Mouse (Mus musculus): ENCODE results near the gene Rwdd4a. TPM values are rescaled to one million over a fixed set of nuclear protein-coding genes. Genes with fewer than 3 reads are reported as not detected.
A peak's percentile ranks its signal among the peaks of the same experiment; 100 is the strongest.

Gene Rwdd4a
- polyA plus RNA-seq, 1 experiment from 2014 or later = 43.8 TPM

DNA sequence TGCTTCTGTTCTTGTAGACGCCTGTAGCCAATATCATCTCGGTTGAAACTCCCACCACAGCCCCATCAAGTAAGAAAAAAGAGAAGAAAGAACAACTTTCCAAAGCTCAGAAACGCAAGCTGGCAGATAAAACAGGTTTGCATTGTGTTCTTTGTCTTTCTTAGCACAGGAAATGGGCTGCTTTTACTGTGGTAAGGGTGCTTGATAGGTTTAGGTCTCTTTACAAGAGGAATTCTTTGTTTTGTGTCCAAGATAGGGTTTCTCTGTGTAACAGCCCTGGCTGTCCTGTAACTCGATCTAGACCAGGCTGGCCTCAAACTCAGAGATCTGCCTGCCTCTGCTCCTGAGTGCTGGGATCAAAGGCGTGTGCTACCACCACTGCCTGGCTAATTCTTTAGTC, 10.6 kb downstream of the Rwdd4a start:
- no peak overlapping the region for H3K27ac ChIP-seq
- no peaks in the 10 kb centered on the region; the same call in 1 of the 2 replicates for H3K9me3 ChIP-seq
- H3K36me3 ChIP-seq = peaks cover 90% of the 10 kb centered on the region
- WGBS = 88% methylated on average over 5 of the region's 5 CpGs
- DNase-seq (ENCODE audit: low spot score) = no peak
- no peaks in the 10 kb centered on the region for H3K27me3 ChIP-seq (ENCODE audit: insufficient read depth, poor library complexity, severe bottlenecking)
- H3K4me3 ChIP-seq = no peak overlapping the region
- 0 out of 2 replicates have a peak, but pooled peaks cover 1% of the 10 kb centered on the region for H3K4me1 ChIP-seq (replicated peaks)

DNA sequence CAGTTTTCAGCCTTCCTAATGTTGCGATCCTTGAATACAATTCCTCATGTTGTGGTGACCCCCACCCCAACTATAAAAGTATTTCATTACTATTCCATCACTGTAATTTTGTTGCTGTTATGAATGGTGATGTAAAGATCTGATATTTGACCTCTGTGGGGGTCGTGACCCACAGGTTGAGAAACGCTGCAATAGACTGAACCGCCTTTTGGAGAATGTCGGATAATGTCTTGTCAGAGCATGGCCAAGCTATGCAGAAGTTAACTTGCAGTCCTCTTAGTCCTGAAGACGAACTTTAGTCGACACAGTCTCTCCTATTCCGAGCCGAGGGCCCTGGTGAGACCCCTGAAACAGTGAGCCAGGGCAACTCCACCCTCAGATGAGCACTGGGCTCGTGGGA, 13.6 kb downstream of the Rwdd4a start:
- H3K27ac ChIP-seq = no peak overlapping the region
- H3K4me1 ChIP-seq (replicated peaks) = no peaks in the 10 kb centered on the region
- no peaks in the 10 kb centered on the region for H3K27me3 ChIP-seq (ENCODE audit: insufficient read depth, poor library complexity, severe bottlenecking)
- peaks cover 95% of the 10 kb centered on the region for H3K36me3 ChIP-seq
- H3K9me3 ChIP-seq = no peaks in the 10 kb centered on the region; the same call in 1 of the 2 replicates
- H3K4me3 ChIP-seq = no peak overlapping the region
- no peak for DNase-seq (ENCODE audit: low spot score)
- WGBS = 95% methylated on average over 10 of the region's 10 CpGs

DNA sequence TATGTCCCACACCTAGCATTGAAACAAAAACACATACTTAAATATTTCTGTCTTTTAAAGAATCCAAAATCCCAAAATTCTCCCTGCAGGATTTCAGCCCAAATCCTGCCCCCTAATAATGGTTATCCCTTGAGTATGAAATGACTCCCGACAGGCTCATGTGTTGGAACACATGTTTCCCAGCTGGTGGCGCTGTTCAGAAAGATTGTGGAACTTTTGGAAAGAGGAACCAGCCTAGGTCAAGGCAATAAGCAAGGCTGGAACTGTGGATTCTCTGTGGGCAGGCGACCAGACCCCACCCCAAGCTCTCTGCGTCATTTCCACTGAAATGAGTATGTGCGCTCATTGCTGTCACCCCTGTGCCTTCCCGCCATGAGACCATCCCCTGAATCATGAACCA, 20.1 kb downstream of the Rwdd4a start:
- 87% methylated on average over 6 of the region's 6 CpGs for WGBS
- no peak for DNase-seq (ENCODE audit: low spot score)

DNA sequence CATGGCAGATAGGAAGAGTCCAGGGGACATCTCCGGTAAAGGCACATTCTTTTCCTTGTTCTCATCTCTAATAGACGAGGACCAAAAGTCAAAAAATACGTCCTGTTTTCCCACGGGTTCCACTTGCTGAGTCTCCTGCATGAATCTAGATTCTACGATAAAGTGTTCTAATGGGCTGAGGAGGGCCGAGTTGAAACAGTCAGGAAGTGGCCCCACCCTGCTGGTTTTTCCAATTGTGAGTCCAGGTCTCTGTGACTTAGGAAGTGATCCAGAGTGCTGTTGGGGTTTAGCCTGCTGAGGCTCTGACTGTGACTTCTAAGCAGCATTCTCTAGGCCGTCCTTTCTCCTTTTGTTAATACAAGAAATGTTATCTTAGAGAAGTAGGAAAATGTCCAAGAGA, 23.0 kb downstream of the Rwdd4a start:
- H3K27ac ChIP-seq = no peak overlapping the region
- no peak overlapping the region for H3K4me3 ChIP-seq
- H3K27me3 ChIP-seq (ENCODE audit: insufficient read depth, poor library complexity, severe bottlenecking) = no peaks in the 10 kb centered on the region
- no peak for DNase-seq (ENCODE audit: low spot score)
- peaks cover 18% of the 10 kb centered on the region for H3K36me3 ChIP-seq
- H3K9me3 ChIP-seq = no peaks in the 10 kb centered on the region
- H3K4me1 ChIP-seq (replicated peaks) = no peaks in the 10 kb centered on the region; the same call in 1 of the 2 replicates
- WGBS = 90% methylated on average over 7 of the region's 7 CpGs

More for the DNA sequence above, 20.1 kb downstream of the Rwdd4a start:
- Histone ChIP-seq H3K27ac (no peak overlapping the region), H3K27me3 (ENCODE audit: insufficient read depth, poor library complexity, severe bottlenecking) (no peaks in the 10 kb centered on the region), H3K4me3 (no peak overlapping the region), H3K4me1 (replicated peaks) (no peaks in the 10 kb centered on the region; the same call in 1 of the 2 replicates), H3K9me3 (no peaks in the 10 kb centered on the region), H3K36me3 (peaks cover 47% of the 10 kb centered on the region)

DNA sequence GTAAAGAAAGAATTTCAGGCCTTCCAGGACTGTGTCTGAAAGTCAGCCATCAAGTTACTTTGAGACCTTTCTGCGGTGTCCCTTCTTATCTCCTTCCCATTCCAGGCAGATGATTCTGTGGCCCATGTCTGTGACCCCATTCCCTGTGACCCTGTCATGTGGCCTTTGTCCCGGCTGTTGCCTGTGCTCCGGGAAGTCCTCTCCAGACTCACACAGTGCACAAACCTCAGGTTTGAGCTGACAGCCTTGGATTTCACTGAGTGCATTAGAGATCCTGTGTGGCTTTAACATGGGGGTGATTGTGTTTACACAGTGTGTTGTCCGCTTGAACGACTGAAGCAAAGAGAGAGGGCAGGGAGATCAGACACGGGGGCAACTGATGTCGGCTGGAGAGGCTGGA, 24.8 kb downstream of the Rwdd4a start:
- DNase-seq (ENCODE audit: low spot score) = no peak
- Histone ChIP-seq H3K27ac (no peak overlapping the region), H3K4me1 (replicated peaks) (no peaks in the 10 kb centered on the region; the same call in 1 of the 2 replicates), H3K4me3 (no peak overlapping the region), H3K9me3 (no peaks in the 10 kb centered on the region), H3K27me3 (ENCODE audit: insufficient read depth, poor library complexity, severe bottlenecking) (no peaks in the 10 kb centered on the region), H3K36me3 (peaks cover 7% of the 10 kb centered on the region)
- WGBS = 40% methylated on average over 7 of the region's 7 CpGs

DNA sequence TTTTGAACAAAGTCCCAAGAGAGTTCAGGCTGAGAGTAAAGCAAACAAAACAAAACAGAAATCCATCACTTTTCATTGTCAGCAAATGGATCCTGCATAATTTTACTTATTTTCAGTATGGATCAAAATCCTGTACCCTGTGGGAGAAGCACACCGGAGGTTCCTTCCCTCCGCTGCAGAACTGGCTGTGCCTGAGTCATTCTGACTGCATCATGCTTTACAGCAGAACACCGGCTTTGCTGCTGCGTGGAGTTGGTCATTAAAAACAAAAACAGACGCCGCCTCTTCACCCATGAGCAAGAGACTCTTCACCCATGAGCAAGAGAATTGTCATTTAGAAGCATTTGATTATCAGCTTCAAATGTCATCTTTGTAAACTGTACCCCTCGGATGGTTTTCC, 27.3 kb downstream of the Rwdd4a start:
- DNase-seq (ENCODE audit: low spot score) = no peak
- H3K4me1 ChIP-seq (replicated peaks) = no peaks in the 10 kb centered on the region; the same call in 1 of the 2 replicates
- H3K9me3 ChIP-seq = no peaks in the 10 kb centered on the region
- H3K27ac ChIP-seq = no peak overlapping the region
- no peak overlapping the region for H3K4me3 ChIP-seq
- no peaks in the 10 kb centered on the region for H3K36me3 ChIP-seq
- WGBS = 89% methylated on average over 7 of the region's 7 CpGs
- H3K27me3 ChIP-seq (ENCODE audit: insufficient read depth, poor library complexity, severe bottlenecking) = no peaks in the 10 kb centered on the region

DNA sequence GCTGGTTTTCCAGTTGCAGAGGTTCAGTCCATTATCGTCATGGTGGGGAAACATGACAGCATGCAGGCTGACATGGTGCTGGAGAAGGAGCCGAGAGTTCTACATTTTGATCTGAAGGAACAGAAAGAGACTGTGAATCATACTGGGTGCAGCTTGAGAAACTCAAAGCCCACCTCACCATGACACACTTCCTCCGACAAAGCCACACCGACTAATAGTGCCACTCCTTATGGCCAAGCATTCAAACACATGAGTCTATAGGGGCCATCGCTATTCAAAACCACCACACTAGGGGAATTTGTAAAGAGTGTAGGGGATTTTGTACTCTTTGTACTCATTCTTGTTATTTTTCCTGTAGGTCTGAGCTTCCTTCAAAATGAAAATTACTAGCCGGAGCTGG, 33.1 kb downstream of the Rwdd4a start:
- H3K9me3 ChIP-seq = no peaks in the 10 kb centered on the region
- H3K4me3 ChIP-seq = no peak overlapping the region
- H3K27ac ChIP-seq = no peak overlapping the region
- no peaks in the 10 kb centered on the region for H3K36me3 ChIP-seq
- no peaks in the 10 kb centered on the region for H3K27me3 ChIP-seq (ENCODE audit: insufficient read depth, poor library complexity, severe bottlenecking)
- WGBS = 92% methylated on average over 6 of the region's 6 CpGs
- no peak for DNase-seq (ENCODE audit: low spot score)
- no peaks in the 10 kb centered on the region for H3K4me1 ChIP-seq (replicated peaks)

DNA sequence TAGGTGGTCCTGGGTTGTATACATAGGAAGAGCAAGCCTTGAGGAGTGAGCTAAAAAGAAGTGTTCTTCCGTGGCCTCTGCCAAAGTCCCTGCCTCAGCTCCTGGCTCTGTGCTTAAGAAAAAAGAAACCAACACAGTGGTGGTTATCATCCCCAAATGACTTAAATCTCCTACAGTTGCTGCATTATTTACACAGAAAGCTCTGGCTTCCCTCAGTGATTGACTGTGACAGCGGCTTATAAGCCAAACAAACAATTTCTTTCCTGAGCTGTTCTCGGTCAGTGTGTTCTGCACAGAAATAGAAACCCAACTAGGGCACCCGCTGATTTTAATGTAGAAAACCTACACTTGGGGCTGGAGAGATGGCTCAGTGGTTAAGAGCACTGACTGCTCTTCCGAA, 34.6 kb downstream of the Rwdd4a start:
- no peak for DNase-seq (ENCODE audit: low spot score)
- WGBS = 89% methylated on average over 5 of the region's 5 CpGs
- no peaks in the 10 kb centered on the region for H3K9me3 ChIP-seq
- no peak overlapping the region for H3K4me3 ChIP-seq
- H3K27ac ChIP-seq = no peak overlapping the region
- no peaks in the 10 kb centered on the region for H3K4me1 ChIP-seq (replicated peaks)
- H3K36me3 ChIP-seq = no peaks in the 10 kb centered on the region
- H3K27me3 ChIP-seq (ENCODE audit: insufficient read depth, poor library complexity, severe bottlenecking) = no peaks in the 10 kb centered on the region

DNA sequence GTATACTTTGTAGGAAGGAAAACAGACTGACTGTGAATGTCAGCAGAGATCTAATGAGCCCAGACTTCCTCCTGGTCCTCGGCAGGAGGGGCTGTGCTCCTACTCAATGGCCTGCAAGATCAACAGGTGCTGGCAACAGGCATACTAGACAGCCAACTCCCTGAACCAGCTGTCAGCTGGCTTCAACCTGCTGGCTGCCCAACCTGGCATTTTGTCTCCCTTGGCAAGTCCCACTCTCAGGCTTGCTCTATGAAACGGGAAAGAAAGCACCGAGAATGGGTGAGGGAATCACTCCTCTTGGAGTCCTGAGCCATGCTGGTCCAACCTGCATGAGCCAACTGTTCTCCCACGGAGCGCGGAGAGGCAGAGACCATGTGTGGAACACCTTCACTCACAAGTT, 36.7 kb downstream of the Rwdd4a start:
- Histone ChIP-seq H3K4me3 (no peak overlapping the region), H3K27me3 (ENCODE audit: insufficient read depth, poor library complexity, severe bottlenecking) (no peaks in the 10 kb centered on the region), H3K9me3 (no peaks in the 10 kb centered on the region), H3K27ac (no peak overlapping the region), H3K36me3 (no peaks in the 10 kb centered on the region), H3K4me1 (replicated peaks) (no peaks in the 10 kb centered on the region)
- DNase-seq (ENCODE audit: low spot score) = no peak
- WGBS = 92% methylated on average over 6 of the region's 6 CpGs

DNA sequence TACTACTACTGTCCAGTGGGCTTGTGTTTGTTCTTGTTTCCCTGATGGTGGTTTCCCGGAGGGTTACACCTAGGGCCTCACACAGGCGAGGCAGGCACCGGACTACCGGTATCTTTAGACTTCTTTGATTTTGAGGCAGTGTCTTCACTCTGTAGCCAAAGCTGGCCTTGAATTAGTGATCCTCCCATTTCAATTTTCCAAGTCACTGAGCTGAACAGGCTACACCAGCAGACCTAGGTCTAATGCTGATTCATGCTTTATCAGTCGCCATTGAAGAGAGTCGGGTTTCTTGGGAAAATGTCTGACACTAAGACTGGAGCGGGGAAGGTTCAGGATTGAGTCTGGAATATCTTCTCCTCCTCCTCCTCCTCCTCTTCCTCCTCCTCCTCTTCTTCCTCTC, 40.0 kb downstream of the Rwdd4a start:
- H3K36me3 ChIP-seq = no peaks in the 10 kb centered on the region
- 89% methylated on average over 7 of the region's 7 CpGs for WGBS
- no peak overlapping the region for H3K4me3 ChIP-seq
- H3K27ac ChIP-seq = no peak overlapping the region
- no peak for DNase-seq (ENCODE audit: low spot score)
- H3K27me3 ChIP-seq (ENCODE audit: insufficient read depth, poor library complexity, severe bottlenecking) = no peaks in the 10 kb centered on the region
- H3K9me3 ChIP-seq = peaks cover 10% of the 10 kb centered on the region; the same call in 1 of the 2 replicates
- H3K4me1 ChIP-seq (replicated peaks) = no peaks in the 10 kb centered on the region

DNA sequence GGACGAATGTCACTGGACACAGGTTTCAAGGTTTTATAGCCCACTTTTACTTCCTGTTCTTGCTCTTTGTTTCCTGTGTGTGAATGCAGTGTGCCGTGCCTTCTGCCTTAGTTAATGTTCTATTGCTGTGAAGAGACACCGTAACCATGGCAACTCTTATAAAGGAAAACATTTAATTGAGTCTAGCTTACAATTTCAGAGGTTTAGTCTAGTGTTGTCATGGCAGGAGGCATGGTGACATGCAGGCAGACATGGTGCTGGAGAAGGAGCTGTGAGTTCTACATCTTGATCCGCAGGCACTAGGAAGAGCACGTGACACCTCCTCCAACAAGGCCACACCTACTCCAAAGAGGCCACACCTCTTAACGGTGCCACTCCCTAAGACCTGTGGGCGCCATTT, 48.0 kb downstream of the Rwdd4a start:
- Histone ChIP-seq H3K4me1 (replicated peaks) (no peaks in the 10 kb centered on the region), H3K27me3 (ENCODE audit: insufficient read depth, poor library complexity, severe bottlenecking) (no peaks in the 10 kb centered on the region), H3K36me3 (no peaks in the 10 kb centered on the region), H3K4me3 (no peak overlapping the region), H3K9me3 (peaks cover 2% of the 10 kb centered on the region; the same call in 1 of the 2 replicates), H3K27ac (no peak overlapping the region)
- DNase-seq (ENCODE audit: low spot score) = no peak
- 84% methylated on average over 7 of the region's 7 CpGs for WGBS

DNA sequence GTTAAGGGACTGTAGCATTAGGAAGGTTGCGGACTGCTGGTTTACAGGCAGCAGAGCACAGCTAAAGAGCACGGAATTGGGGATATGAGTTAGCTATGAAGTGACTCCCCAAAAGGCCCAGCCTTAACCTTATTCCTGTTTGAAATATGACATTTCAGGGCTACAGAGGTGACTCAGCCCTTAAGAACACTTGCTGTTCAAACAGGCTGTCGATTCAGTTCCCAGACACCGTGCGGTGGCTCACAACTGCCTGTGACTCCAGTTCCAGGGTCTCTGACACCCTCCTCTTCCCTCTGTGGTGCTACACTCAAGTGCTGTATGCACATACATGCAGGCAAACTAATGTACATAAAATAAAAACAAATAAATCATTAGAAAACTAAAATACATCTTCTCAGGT, 55.2 kb downstream of the Rwdd4a start:
- WGBS = 95% methylated on average over 5 of the region's 5 CpGs
- Histone ChIP-seq H3K36me3 (no peaks in the 10 kb centered on the region), H3K27me3 (ENCODE audit: insufficient read depth, poor library complexity, severe bottlenecking) (no peaks in the 10 kb centered on the region), H3K27ac (no peak overlapping the region), H3K4me1 (replicated peaks) (peaks cover 4% of the 10 kb centered on the region), H3K9me3 (no peaks in the 10 kb centered on the region), H3K4me3 (no peak overlapping the region)
- no peak for DNase-seq (ENCODE audit: low spot score)

DNA sequence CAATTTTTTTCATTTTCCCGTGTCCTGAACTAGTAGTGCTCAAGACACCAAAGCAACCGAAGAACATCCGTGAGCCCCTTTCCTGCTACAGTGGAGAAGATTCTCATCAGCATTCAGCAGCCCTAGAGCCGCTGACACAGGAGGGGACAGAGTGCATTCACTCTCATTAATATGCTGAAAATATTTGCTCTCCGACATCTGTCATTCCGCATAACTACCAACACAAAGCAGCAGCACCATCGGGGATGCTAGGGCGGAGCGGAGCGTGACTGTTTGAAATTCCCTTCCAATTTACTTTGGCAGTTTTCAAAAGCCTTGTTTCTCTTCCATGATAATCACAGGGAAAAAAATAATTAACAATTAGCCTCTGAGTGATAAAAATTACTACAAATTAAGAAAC, 56.9 kb downstream of the Rwdd4a start:
- H3K27ac ChIP-seq = 0 out of 2 replicates have a peak overlapping the region, but pooled peaks have one; percentile 16
- H3K36me3 ChIP-seq = no peaks in the 10 kb centered on the region
- no peaks in the 10 kb centered on the region for H3K27me3 ChIP-seq (ENCODE audit: insufficient read depth, poor library complexity, severe bottlenecking)
- no peak overlapping the region for H3K4me3 ChIP-seq
- peaks cover 4% of the 10 kb centered on the region for H3K4me1 ChIP-seq (replicated peaks)
- WGBS = 67% methylated on average over 10 of the region's 10 CpGs
- DNase-seq (ENCODE audit: low spot score) = peak; percentile 5
- no peaks in the 10 kb centered on the region for H3K9me3 ChIP-seq

DNA sequence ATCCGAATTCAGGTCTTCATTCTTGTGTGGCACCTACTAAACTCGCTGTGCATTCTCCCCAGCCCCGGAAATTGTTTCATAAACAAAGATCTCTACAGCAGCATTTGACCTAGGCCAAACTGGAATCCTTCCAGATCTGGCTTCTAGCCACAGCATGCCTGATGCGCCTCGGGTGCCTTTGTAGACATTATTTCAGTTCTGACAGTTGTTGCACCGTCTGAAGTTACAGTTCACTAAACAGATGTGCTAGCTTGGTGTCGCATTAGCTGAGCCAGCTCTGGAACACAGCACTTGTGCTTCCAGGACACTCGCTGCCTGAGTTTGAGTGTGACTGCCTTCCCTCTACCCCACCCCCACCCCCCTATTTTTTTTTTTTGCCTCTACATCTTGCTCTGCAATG, 67.2 kb downstream of the Rwdd4a start:
- H3K9me3 ChIP-seq = no peaks in the 10 kb centered on the region
- H3K27ac ChIP-seq = no peak overlapping the region
- H3K4me3 ChIP-seq = no peak overlapping the region
- DNase-seq (ENCODE audit: low spot score) = no peak
- no peaks in the 10 kb centered on the region for H3K27me3 ChIP-seq (ENCODE audit: insufficient read depth, poor library complexity, severe bottlenecking)
- no peaks in the 10 kb centered on the region for H3K4me1 ChIP-seq (replicated peaks)
- WGBS = 87% methylated on average over 8 of the region's 8 CpGs
- H3K36me3 ChIP-seq = no peaks in the 10 kb centered on the region
